8 mouse cellular contexts compared by ENCODE assay signal in genomic region chr7:19875948-19876682, GRCm38 (mm10). TPM values are rescaled to one million over a fixed set of nuclear protein-coding genes. Genes with fewer than 3 reads are reported as not detected.
DNase-seq lines count a peak whose midpoint lies in the region; ATAC-seq and TF ChIP-seq lines count a peak whose summit lies in the region.

No protein-coding gene starts in this region.

- peak; percentile 54 for DNase-seq in heart, adult 8-10 months (ENCODE audit: low spot score)
- no peak for DNase-seq in heart, postnatal 25 days (ENCODE audit: low spot score)
- DNase-seq in NIH3T3 (ENCODE audit: low read depth), result peak; percentile 82
- DNase-seq in kidney, adult 2 months, result peak; percentile 71
- DNase-seq in natural killer cell, adult 2 months (ENCODE audit: low spot score in 2 of 2), result peak; percentile 49 to 64
- DNase-seq in urinary bladder, adult 2 months (ENCODE audit: low spot score), result no peak

- H3K27me3 ChIP-seq in forebrain, embryonic 15.5 days, result no peaks in the 10 kb centered on the region
- H3K27me3 ChIP-seq in kidney, adult 2 months (replicated peaks; ENCODE audit: control insufficient read depth, insufficient read depth, low read length), result no peaks in the 10 kb centered on the region
- no peaks in the 10 kb centered on the region for H3K27me3 ChIP-seq in liver, embryonic 15.5 days

- H3K9ac ChIP-seq in forebrain, embryonic 15.5 days (replicated peaks), result no peak overlapping the region
- H3K9ac ChIP-seq in liver, embryonic 15.5 days, result no peak overlapping the region

- no peak for TF ChIP-seq POLR2A in kidney, adult 2 months (IDR thresholded peaks at IDR 0.05; ENCODE audit: low read depth, low read length)

- intact Hi-C loops in heart, postnatal 25 days (cut with DNase I), result no loop called here

- no peak overlapping the region for H3K4me2 ChIP-seq in forebrain, embryonic 15.5 days (replicated peaks)
- 0 out of 2 replicates have a peak overlapping the region, but pooled peaks have one; percentile 7 for H3K4me2 ChIP-seq in liver, embryonic 15.5 days

- peak; percentile 56 for TF ChIP-seq CTCF in kidney, adult 2 months (conservative IDR thresholded peaks at IDR 0.05; ENCODE audit: insufficient read depth, insufficient read length, low read depth, low read length)

- H3K4me1 ChIP-seq in forebrain, embryonic 15.5 days, result no peaks in the 10 kb centered on the region
- peaks cover 6% of the 10 kb centered on the region; the same call in 1 of the 2 replicates for H3K4me1 ChIP-seq in kidney, adult 2 months (ENCODE audit: control insufficient read depth, insufficient read depth, low read length)
- H3K4me1 ChIP-seq in liver, embryonic 15.5 days (replicated peaks), result peaks cover 14% of the 10 kb centered on the region; the same call in 1 of the 2 replicates

- no peak overlapping the region for H3K27ac ChIP-seq in forebrain, embryonic 15.5 days (replicated peaks)
- no peak overlapping the region for H3K27ac ChIP-seq in kidney, adult 2 months (ENCODE audit: insufficient read depth, low read depth, low read length)
- H3K27ac ChIP-seq in liver, embryonic 15.5 days (replicated peaks), result no peak overlapping the region

- ATAC-seq in forebrain, embryonic 15.5 days (replicated peaks), result peak; percentile 39; the same call in 1 of the 2 replicates
- ATAC-seq in liver, embryonic 15.5 days (ENCODE audit: insufficient read depth), result peak; percentile 33; the same call in 1 of the 2 replicates

- H3K9me3 ChIP-seq in forebrain, embryonic 15.5 days, result no peaks in the 10 kb centered on the region
- H3K9me3 ChIP-seq in liver, embryonic 15.5 days (replicated peaks), result no peaks in the 10 kb centered on the region

- WGBS in forebrain, embryonic 15.5 days, result 54% methylated on average over 13 of the region's 13 CpGs
- 35% methylated on average over 13 of the region's 13 CpGs for WGBS in kidney, adult 2 months
- 29% methylated on average over 13 of the region's 13 CpGs for WGBS in liver, embryonic 15.5 days (ENCODE audit: insufficient replicate concordance)

- no peaks in the 10 kb centered on the region for H3K36me3 ChIP-seq in forebrain, embryonic 15.5 days
- no peaks in the 10 kb centered on the region for H3K36me3 ChIP-seq in kidney, adult 2 months (ENCODE audit: control insufficient read depth, insufficient read depth, low read length)
- H3K36me3 ChIP-seq in liver, embryonic 15.5 days (replicated peaks), result no peaks in the 10 kb centered on the region

- no peak overlapping the region for H3K4me3 ChIP-seq in forebrain, embryonic 15.5 days
- H3K4me3 ChIP-seq in kidney, adult 2 months (ENCODE audit: insufficient read depth, low read depth, low read length), result no peak overlapping the region
- H3K4me3 ChIP-seq in liver, embryonic 15.5 days (replicated peaks), result no peak overlapping the region

RNA-seq across cellular contexts. Expression of gene Ceacam19, which starts 11.7 kb away (rescaled TPM):
- total RNA-seq in heart, adult 8-10 months (2022), result not detected
- total RNA-seq in heart, postnatal 25 days (2021), result not detected
- polyA plus RNA-seq in forebrain, embryonic 15.5 days (2015; fragmentation: Nextera tagmentation; extraction: Ambion mirVana), result not detected in 2 replicates
- 0.11 and 0.25 TPM in 2 replicates for polyA plus RNA-seq in kidney, adult 2 months (2012; rRNA removed)
- not detected in 2 replicates for polyA plus RNA-seq in liver, embryonic 15.5 days (2015; fragmentation: Nextera tagmentation; extraction: Ambion mirVana)
- polyA plus RNA-seq in urinary bladder, adult 2 months (2012; rRNA removed), result 0.72 and 0.81 TPM in 2 replicates

RNA-seq across cellular contexts. Expression of gene Ceacam16, which starts 15.0 kb away (rescaled TPM):
- total RNA-seq in heart, adult 8-10 months (2022), result under 1 TPM in 1 of 4 experiments, not detected in 3; 0.27 TPM
- total RNA-seq in heart, postnatal 25 days (2021), result under 1 TPM in 1 of 2 experiments, not detected in 1; 0.42 TPM
- polyA plus RNA-seq in forebrain, embryonic 15.5 days (2015; fragmentation: Nextera tagmentation; extraction: Ambion mirVana), result 0.43 and 0.50 TPM in 2 replicates
- polyA plus RNA-seq in kidney, adult 2 months (2012; rRNA removed), result 0.14 and 0.16 TPM in 2 replicates
- not detected in 2 replicates for polyA plus RNA-seq in liver, embryonic 15.5 days (2015; fragmentation: Nextera tagmentation; extraction: Ambion mirVana)
- polyA plus RNA-seq in urinary bladder, adult 2 months (2012; rRNA removed), result 0.12 TPM in 1 of 2 replicates, not detected in the other

RNA-seq across cellular contexts. Expression of gene Gm19345, which starts 24.3 kb away (rescaled TPM):
- total RNA-seq in heart, adult 8-10 months (2022), result not detected
- total RNA-seq in heart, postnatal 25 days (2021), result not detected
- 7.6 and 8.4 TPM in 2 replicates for polyA plus RNA-seq in forebrain, embryonic 15.5 days (2015; fragmentation: Nextera tagmentation; extraction: Ambion mirVana)
- polyA plus RNA-seq in kidney, adult 2 months (2012; rRNA removed), result 0.12 TPM in 1 of 2 replicates, not detected in the other
- polyA plus RNA-seq in liver, embryonic 15.5 days (2015; fragmentation: Nextera tagmentation; extraction: Ambion mirVana), result not detected in 2 replicates
- 0.08 and 0.15 TPM in 2 replicates for polyA plus RNA-seq in urinary bladder, adult 2 months (2012; rRNA removed)

RNA-seq across cellular contexts. Expression of gene Pvr, which starts 44.8 kb away (rescaled TPM):
- 10 to 100 TPM; 17.9 to 25.0 (median 20.5) TPM for total RNA-seq in heart, adult 8-10 months (2022)
- total RNA-seq in heart, postnatal 25 days (2021), result 10 to 100 TPM; 19.3 to 20.1 TPM
- 7.1 and 7.3 TPM in 2 replicates for polyA plus RNA-seq in forebrain, embryonic 15.5 days (2015; fragmentation: Nextera tagmentation; extraction: Ambion mirVana)
- polyA plus RNA-seq in kidney, adult 2 months (2012; rRNA removed), result 10.9 and 12.3 TPM in 2 replicates
- 2.8 and 3.4 TPM in 2 replicates for polyA plus RNA-seq in liver, embryonic 15.5 days (2015; fragmentation: Nextera tagmentation; extraction: Ambion mirVana)
- 15.2 and 16.8 TPM in 2 replicates for polyA plus RNA-seq in urinary bladder, adult 2 months (2012; rRNA removed)

RNA-seq across cellular contexts. Expression of gene Bcl3, which starts 53.5 kb away (rescaled TPM):
- total RNA-seq in heart, adult 8-10 months (2022), result 1 to 10 TPM; 2.1 to 4.4 (median 3.5) TPM
- 1 to 10 TPM; 3.0 to 3.9 TPM for total RNA-seq in heart, postnatal 25 days (2021)
- 1.0 and 1.3 TPM in 2 replicates for polyA plus RNA-seq in forebrain, embryonic 15.5 days (2015; fragmentation: Nextera tagmentation; extraction: Ambion mirVana)
- polyA plus RNA-seq in kidney, adult 2 months (2012; rRNA removed), result 10.3 and 14.4 TPM in 2 replicates
- 4.7 and 5.3 TPM in 2 replicates for polyA plus RNA-seq in liver, embryonic 15.5 days (2015; fragmentation: Nextera tagmentation; extraction: Ambion mirVana)
- 10.8 and 10.9 TPM in 2 replicates for polyA plus RNA-seq in urinary bladder, adult 2 months (2012; rRNA removed)

Comparison
In these comparisons a context has a peak if more than half of its experiments do, and no peak if none do; other contexts are left out.
1. DNase-seq: peak in heart, adult 8-10 months (single experiment), NIH3T3 (single experiment), kidney, adult 2 months (single experiment) and natural killer cell, adult 2 months (2 of 2); none in heart, postnatal 25 days (single experiment) and urinary bladder, adult 2 months (single experiment).